Mouse (Mus musculus) induced T-regulatory cell, adult 2 months (primary cell): ENCODE results near the gene Plekha5.
A peak's percentile ranks its signal among the peaks of the same experiment; 100 is the strongest.
"Not testable (repeated sequence)": the region's sequence is repeated elsewhere in the genome, so short reads cannot be mapped to it uniquely, and the experiment has no call there.

Experiments
- DNase-seq: peaks from one replicate; pipeline ENCODE4 v3.0.0-alpha.2; 2012; ENCODE audit warnings: low read depth

Gene Plekha5

DNA sequence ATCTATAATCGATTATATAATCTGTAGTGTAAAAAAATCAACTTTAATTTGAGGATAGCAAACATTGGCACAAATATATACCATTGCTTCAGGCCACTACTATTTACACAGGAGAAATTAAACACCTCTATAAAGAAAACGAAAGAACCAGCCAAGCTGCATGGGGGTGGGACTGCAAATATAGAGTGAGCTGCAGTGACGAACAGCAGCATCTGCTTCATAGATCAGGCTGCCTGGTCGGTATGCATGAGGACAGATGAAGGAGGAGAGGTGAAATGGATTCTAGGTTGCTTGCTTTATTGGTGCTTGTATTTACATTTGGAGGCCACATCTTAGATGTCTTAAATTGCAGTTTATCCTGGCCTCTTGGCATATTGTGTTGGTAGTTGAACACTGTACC lies 66.4 kb downstream of the Plekha5 start:
- no peak for DNase-seq

GRCm38 (mm10) chr6:140490921-140491537 lies 67.2 kb downstream of the Plekha5 start:
- DNase-seq = no peak

DNA sequence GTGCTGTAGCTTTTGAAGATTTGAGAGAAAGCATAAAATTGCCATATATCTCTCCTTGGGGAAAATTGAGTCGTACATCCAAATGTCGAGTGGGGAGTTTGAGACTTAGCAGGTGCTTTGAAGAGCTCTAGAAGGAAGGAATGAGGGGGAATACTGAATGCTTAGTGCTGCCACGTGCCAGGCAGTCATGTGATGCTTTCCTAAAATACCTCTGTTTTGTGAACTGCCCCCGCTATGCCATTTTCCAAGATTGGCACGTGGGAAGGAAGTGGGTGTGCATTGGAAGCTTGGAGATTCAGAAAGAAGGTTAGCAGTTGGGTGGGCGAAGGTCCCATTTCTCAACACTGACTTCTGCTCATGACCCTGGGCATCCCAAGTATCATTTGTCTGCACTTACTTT lies 68.2 kb downstream of the Plekha5 start:
- no peak for DNase-seq

DNA sequence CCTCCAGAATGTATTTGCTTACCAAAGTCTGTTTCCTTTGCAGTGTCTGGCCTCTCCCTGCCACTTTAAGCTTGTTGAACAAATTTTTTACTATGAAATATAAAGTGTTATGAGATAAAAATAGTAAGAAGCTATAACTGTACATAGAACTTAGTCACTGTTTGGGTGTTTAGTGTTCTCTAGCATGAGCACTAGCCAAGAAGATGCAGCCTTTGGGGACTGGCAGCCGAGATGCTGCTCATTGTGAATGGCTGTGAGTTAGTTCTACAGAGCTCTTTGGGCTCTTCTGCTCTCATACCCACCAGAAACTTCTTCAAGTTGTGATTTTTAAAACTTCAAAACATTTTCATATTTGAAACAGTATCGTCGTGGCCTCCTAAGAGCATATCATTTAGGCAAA lies 74.2 kb downstream of the Plekha5 start:
- no peak for DNase-seq

DNA sequence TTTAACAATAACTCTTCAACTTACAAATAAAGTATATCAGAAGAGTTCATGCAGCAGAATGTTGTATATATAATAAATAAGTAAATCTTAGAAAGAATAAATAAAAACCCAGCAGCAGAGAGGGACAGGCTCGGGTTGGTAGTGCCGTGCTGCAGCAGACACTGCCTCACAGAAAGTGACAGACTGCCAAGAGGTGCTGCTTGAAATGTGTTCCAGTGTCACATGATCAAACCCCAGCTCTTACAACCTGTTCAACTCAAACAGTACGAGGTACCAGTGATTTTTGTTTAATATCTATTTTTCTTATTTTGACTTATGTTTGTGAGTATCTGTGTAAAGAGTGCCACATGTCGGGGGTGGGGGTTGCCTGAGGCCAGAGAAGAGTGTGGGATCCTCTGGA lies 75.1 kb downstream of the Plekha5 start:
- DNase-seq = no peak

DNA sequence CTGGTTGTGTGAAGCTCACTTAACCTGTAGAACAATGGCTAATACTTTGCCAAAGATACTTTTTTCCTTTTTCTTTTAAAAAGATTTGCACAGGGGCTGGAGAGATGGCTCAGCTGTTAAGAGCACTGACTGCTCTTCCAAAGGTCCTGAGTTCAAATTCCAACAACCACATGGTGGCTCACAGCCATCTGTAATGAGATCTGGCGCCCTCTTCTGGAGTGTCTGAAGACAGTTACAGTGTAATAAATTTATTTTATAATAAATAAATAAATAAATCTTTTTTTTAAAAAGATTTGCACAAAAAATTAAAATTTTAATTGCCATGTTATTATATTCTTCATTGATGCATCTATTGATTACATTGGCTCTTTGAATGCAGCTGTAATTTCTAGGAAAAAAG lies 77.0 kb downstream of the Plekha5 start:
- not testable (repeated sequence) for DNase-seq

GRCm38 (mm10) chr6:140501841-140502240 lies 78.0 kb downstream of the Plekha5 start:
- DNase-seq = no peak

- DNase-seq = no peak
These were observed 80.9 kb downstream of the Plekha5 start for GRCm38 (mm10) chr6:140504796-140505195.

- no peak for DNase-seq
These were observed 83.8 kb downstream of the Plekha5 start for GRCm38 (mm10) chr6:140507605-140508004.

DNA sequence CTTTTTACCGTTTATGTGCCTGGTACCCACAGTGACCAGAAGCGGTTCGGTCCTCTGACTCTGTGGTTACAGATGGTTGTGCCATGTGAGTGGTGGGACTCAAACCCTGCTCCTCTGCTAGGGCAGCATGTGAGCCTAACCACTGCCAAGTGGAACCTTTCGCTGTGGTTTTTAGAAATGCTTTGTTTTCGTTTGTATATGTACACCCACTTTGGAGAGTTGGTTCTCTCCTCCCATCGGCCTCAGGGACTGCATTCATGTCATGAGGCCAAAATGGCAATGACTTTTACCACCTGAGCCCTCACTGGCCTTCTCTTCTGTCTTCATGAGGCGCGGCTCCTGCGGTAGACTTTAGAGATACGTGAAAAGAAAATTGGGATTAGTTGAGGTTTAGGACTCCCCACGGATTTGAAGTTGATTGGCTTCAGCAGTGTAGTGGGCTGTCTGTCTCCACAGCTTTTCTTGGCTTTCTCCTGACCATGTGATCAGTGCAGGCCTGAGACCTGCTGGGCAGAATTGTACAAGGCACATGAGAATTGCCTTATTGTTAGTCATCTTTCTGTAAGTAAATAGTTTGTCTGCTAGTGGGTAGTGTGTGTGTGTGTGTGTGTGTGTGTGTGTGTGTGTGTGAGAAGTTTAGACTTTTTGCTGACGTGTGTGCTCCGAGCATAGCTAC lies 84.8 kb downstream of the Plekha5 start:
- DNase-seq = no peak

DNA sequence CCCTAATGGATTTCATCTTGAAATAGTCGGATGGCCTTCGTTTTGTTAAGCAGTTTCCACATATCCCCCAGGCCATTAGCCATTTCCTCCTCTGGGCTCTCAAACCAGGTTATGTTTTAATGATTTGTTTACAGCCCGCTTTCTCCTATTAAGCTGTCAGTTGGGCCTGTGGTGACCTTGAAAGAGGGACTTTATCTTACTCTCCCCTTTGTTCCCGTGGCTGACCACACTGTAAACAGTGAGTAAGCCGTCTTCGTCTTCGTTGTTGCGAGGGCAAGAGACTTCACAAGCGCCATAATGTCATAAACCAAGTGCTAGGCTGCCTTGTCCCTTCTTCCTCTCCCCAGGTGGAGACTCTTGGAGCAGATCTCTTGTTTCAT lies 85.3 kb downstream of the Plekha5 start:
- no peak for DNase-seq

DNA sequence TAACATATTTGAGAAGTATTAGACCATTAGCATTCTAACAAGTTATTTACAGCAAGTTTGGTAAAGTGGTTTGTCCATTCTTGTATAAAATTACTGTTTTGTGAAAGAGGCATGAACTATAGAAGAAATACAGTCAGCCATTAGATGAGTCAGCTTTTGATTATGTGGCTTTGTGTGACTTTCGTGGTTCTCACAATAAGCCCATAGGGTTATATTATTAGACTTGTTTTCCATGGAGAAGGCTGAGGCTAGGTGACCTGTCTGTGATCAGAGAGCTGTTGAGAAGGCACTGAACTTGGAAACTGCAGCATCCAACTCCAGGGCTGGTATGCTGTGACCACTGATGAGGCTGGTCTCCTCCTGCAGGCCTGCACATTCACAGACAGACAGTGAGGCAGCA lies 88.2 kb downstream of the Plekha5 start:
- no peak for DNase-seq

- DNase-seq = no peak
These were observed 88.6 kb downstream of the Plekha5 start for GRCm38 (mm10) chr6:140512427-140512826.

DNA sequence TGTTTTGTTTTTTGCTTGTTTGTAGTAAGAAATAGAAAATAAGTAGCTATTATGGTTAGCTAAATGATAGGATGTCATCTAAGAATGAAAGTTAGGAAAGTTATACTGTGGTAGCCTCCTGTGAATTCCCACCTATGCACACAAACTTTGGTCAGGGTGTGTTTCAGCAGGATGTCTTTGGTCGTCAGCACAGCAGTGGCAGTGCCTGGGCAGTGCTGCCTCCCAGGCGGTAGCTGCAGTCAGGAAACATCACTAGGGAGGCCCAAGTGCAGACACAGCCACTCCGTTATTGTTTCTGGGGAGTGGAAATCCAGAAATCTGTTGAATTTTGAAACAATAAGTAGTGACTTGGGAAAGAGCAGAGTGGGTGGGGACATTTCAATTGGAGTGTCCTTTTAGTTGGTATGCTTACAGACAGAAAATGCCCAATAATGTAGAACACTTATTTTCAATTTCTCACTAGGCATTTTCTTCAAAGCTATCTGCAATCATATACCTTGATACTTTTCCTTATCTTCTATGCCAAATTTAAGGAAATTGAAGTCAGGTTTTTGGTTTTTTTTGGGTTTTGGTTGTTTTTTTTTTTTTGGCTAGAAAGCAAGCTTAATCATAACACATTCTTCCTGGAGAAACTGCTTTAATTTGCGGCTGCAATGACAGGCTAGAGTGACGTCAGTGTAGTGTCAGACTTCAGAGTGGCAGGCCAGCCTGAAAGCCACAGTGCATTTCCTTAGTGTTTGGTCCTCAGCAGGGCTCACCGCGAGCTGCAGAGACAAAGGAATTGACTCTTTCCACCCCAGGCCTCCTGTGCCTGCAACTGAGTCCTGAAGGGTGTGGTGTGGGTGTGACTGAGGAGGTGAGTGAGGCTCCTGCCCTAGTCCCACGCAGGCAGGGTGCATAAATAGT lies 90.6 kb downstream of the Plekha5 start:
- peak; percentile 71 for DNase-seq

- no peak for DNase-seq
These were observed 91.7 kb downstream of the Plekha5 start for GRCm38 (mm10) chr6:140515550-140515949.

- no peak for DNase-seq
These were observed 92.3 kb downstream of the Plekha5 start for GRCm38 (mm10) chr6:140516202-140516601.

DNA sequence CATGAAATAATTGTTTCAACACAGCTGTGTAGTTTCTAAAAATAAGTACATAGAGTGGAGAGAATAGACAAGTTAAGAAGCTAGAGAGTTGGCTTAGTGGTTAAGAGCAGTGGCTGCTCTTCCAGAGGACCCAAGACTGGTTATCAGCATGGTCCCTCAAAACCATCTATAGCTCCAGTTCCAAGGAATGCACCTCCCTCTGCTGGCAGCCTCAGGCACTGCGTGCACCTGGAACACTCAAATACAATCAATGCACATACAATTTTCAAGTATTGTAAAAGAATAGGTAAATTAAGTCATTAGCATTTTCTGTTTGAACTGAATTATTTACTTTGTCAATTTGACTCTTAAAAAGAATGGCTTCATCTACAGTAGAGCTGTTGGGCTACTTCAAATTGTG lies 93.3 kb downstream of the Plekha5 start:
- peak; percentile 66 for DNase-seq

- DNase-seq = no peak
These were observed 95.2 kb downstream of the Plekha5 start for GRCm38 (mm10) chr6:140519019-140519418.

DNA sequence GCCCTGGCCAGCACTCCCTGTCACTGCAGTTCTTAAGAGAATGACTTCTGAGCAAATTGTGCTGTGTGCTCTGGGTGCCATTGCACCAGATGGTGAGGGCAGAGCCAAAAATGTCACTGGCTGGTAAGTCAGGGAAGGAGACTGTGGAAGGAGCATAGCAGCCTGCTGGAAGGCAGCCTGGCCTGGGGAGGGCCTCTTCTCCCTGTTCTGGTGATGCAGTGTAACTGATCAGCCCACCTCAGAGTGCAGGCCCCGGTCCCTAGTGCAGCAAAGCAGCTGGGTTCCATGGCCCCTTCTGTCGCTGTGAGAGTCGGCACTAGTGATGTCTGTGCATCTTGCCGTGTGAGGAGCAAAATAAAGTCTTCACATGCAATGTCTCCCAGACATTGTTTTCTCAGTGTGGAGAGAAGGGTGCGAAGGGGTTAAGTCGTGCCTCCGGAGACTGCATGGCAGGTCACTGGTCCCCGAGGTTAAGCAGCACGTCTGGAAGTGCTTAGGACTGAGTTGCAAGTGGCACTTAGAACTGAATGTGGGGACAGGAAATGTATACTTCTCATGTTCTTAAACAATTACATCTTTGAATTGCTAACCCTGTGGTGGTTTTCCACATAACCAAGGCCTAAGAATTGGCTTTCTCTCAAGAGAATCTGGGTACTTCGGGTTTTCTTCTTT lies 95.8 kb downstream of the Plekha5 start:
- DNase-seq = no peak

- DNase-seq = no peak
These were observed 97.1 kb downstream of the Plekha5 start for GRCm38 (mm10) chr6:140520961-140521360.

DNA sequence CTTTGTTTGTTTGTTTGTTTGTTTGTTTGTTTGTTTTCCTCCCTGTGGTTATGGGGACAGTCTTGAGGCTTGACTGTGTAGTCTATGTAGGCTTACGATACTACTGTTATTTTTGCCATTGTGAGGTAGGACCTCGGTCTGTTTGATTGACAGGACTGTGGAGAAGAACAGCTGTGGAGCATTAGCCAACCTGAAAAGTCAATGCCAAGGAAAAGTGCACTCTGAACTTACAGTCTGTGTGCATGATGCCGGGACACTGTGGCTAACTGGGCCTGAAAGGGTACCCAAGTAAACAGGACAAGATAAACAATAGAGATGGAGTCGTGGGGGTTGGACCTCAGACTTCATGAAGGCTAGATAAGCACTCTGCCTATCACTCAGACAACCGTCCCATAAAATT lies 98.0 kb downstream of the Plekha5 start:
- DNase-seq = no peak

- DNase-seq = no peak
These were observed 99.7 kb downstream of the Plekha5 start for GRCm38 (mm10) chr6:140523600-140523999.
